Mouse (Mus musculus) hindbrain, embryonic 10.5 days (tissue): ENCODE data around the gene Prap1. TPM values are rescaled to one million over a fixed set of nuclear protein-coding genes. Genes with fewer than 3 reads are reported as not detected.
"Not testable (repeated sequence)": the region's sequence is repeated elsewhere in the genome, so short reads cannot be mapped to it uniquely, and the experiment has no call there.

ENCODE experiments used
- DNase-seq: peaks from one replicate; pipeline ENCODE4 v3.0.0-alpha.2; 2017; ENCODE audit warnings: low spot score
- H3K27ac ChIP-seq: fragments of 300-500 bp; sonication (generic); 2 replicates; pipeline ENCODE4 v1.5.1; 2016; ENCODE audit warnings: mild to moderate bottlenecking, moderate library complexity
- H3K27me3 ChIP-seq: fragments of 300-500 bp; sonication (generic); 2 replicates; pipeline ENCODE4 v1.6.1; 2016; ENCODE audit warnings: mild to moderate bottlenecking; ENCODE audit not compliant: poor library complexity, insufficient read depth, severe bottlenecking
- H3K36me3 ChIP-seq: fragments of 300-500 bp; sonication (generic); 2 replicates; pipeline ENCODE4 v1.6.1; 2016; ENCODE audit warnings: mild to moderate bottlenecking, moderate library complexity
- H3K4me1 ChIP-seq: fragments of 300-500 bp; sonication (generic); replicated peaks from 2 replicates; pipeline ENCODE4 v1.6.1; 2016; ENCODE audit warnings: mild to moderate bottlenecking
- H3K4me3 ChIP-seq: fragments of 300-500 bp; sonication (generic); 2 replicates; pipeline ENCODE4 v1.5.1; 2016; ENCODE audit warnings: mild to moderate bottlenecking, moderate library complexity
- H3K9me3 ChIP-seq: fragments of 300-500 bp; sonication (generic); 2 replicates; pipeline ENCODE4 v1.6.1; 2016; ENCODE audit warnings: mild to moderate bottlenecking, moderate library complexity
- WGBS: fragments of 180-500 bp; shearing (Covaris S2); methylation state at CpG from one replicate; pipeline ENCODE4 v1.1.7; 2016; 5-methylcytosine and 5-hydroxymethylcytosine counted together
- polyA plus RNA-seq: library from polyadenylated mRNA; unstranded; fragments of >200 nt; fragmentation: Nextera tagmentation; extraction: Ambion mirVana; gene quantifications from 2 replicates; pipeline ENCODE4 v1.2.1, GENCODE M21; 2016

Prap1 gene
- polyA plus RNA-seq, 1 experiment from 2014 or later: not detected

DNA sequence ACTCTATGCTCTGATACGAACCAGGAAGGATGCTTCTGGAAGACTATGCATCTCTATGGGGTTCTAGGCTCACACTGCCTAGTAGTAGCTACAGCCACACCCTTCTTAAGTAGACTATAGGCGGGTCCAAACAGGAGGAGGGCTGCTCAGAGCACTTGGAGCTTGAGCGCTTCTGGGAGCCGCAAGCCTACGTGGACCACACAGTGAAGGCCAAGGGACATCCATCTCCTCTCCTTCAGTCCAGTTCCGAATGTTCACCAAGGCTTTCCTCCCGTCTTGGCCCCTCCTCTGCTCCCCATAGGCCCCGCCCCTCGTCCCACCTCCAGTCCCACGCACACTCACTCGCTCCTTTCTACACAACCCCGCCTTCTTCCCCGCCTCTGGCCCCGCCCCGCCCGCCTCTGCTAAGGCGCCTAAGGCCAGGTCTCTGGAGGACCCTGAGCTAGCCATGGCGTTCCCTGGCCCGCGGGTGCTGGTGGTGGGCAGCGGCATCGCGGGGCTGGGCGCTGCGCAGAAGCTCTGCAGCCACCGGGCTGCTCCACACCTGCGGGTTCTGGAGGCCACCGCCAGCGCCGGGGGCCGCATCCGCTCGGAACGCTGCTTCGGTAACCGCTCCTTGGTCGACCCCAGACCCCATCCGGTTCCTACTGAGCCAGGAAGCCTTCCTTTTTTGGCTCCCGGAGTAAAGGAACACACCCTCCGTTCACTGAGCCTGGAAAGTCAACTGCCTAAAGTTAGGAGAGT lies 32.3 kb downstream of the Prap1 start:
- peaks cover 15% of the 10 kb centered on the region for H3K36me3 ChIP-seq
- H3K9me3 ChIP-seq: no peaks in the 10 kb centered on the region

GRCm38 (mm10) chr7:140126022-140126350 lies 32.8 kb downstream of the Prap1 start:
- Histone ChIP-seq H3K4me3 (peak overlapping the region; percentile 82), H3K27ac (peak overlapping the region; percentile 91), H3K36me3 (peaks cover 20% of the 10 kb centered on the region), H3K4me1 (peaks cover 22% of the 10 kb centered on the region), H3K9me3 (no peaks in the 10 kb centered on the region), H3K27me3 (no peaks in the 10 kb centered on the region)
- 8% methylated on average over 5 of the region's 5 CpGs for WGBS
- no peak for DNase-seq

More for the DNA sequence above, 32.3 kb downstream of the Prap1 start:
- WGBS: 1% methylated on average over 40 of the region's 40 CpGs
- Histone ChIP-seq H3K27ac (peak overlapping the region; percentile 91), H3K27me3 (no peaks in the 10 kb centered on the region), H3K4me3 (peak overlapping the region; percentile 82), H3K4me1 (peaks cover 22% of the 10 kb centered on the region)
- peak; percentile 95 for DNase-seq

- H3K9me3 ChIP-seq: no peaks in the 10 kb centered on the region
- DNase-seq: no peak
- H3K4me1 ChIP-seq: peaks cover 22% of the 10 kb centered on the region
- 83% methylated on average over 3 of the region's 3 CpGs for WGBS
- no peak overlapping the region for H3K27ac ChIP-seq
- no peak overlapping the region for H3K4me3 ChIP-seq
- no peaks in the 10 kb centered on the region for H3K27me3 ChIP-seq
- peaks cover 24% of the 10 kb centered on the region for H3K36me3 ChIP-seq
Observed at GRCm38 (mm10) chr7:140126934-140127333, 33.7 kb downstream of the Prap1 start.

GRCm38 (mm10) chr7:140127911-140128310 lies 34.7 kb downstream of the Prap1 start:
- no peak for DNase-seq
- Histone ChIP-seq H3K9me3 (no peaks in the 10 kb centered on the region), H3K27me3 (no peaks in the 10 kb centered on the region), H3K36me3 (peaks cover 24% of the 10 kb centered on the region), H3K4me3 (no peak overlapping the region), H3K4me1 (peaks cover 22% of the 10 kb centered on the region), H3K27ac (no peak overlapping the region)
- 90% methylated on average over 2 of the region's 2 CpGs for WGBS

GRCm38 (mm10) chr7:140132184-140132583 lies 39.0 kb downstream of the Prap1 start:
- not testable (repeated sequence) for H3K4me1 ChIP-seq, H3K9me3 ChIP-seq, DNase-seq, H3K27ac ChIP-seq, H3K27me3 ChIP-seq, H3K4me3 ChIP-seq
- H3K36me3 ChIP-seq: peaks cover 24% of the 10 kb centered on the region
- 96% methylated on average over 7 of the region's 7 CpGs for WGBS

DNA sequence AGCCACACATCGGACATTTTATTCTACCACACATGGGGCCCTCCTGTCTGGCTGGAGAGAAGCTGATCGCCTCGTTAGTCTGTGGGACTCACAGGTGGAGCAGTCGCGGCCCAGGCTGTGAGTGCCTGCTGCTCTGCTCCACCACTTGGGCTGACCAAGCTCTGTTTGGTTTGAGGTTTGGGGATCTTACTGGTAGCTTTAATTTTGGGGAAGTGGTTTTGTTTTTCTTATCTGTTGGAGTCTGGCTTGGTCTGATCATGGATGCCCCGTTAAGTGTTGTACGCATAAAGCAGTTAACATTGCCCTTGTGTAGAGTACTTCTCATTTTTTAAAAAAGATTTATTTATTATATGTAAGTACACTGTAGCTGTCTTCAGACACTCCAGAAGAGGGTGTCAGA lies 40.8 kb downstream of the Prap1 start:
- 94% methylated on average over 7 of the region's 7 CpGs for WGBS
- not testable (repeated sequence) for DNase-seq
- H3K4me1 ChIP-seq: peaks cover 16% of the 10 kb centered on the region

GRCm38 (mm10) chr7:140135106-140135770 lies 42.0 kb downstream of the Prap1 start:
- DNase-seq: no peak
- no peak overlapping the region for H3K27ac ChIP-seq
- H3K4me3 ChIP-seq: no peak overlapping the region
- H3K9me3 ChIP-seq: no peaks in the 10 kb centered on the region
- H3K36me3 ChIP-seq: peaks cover 11% of the 10 kb centered on the region
- H3K27me3 ChIP-seq: no peaks in the 10 kb centered on the region; the same call in 1 of the 2 replicates
- H3K4me1 ChIP-seq: peaks cover 16% of the 10 kb centered on the region
- 92% methylated on average over 5 of the region's 5 CpGs for WGBS

More for the DNA sequence above, 40.8 kb downstream of the Prap1 start:
- peaks cover 23% of the 10 kb centered on the region for H3K36me3 ChIP-seq
- H3K9me3 ChIP-seq, H3K4me3 ChIP-seq, H3K27me3 ChIP-seq, H3K27ac ChIP-seq: not testable (repeated sequence)

DNA sequence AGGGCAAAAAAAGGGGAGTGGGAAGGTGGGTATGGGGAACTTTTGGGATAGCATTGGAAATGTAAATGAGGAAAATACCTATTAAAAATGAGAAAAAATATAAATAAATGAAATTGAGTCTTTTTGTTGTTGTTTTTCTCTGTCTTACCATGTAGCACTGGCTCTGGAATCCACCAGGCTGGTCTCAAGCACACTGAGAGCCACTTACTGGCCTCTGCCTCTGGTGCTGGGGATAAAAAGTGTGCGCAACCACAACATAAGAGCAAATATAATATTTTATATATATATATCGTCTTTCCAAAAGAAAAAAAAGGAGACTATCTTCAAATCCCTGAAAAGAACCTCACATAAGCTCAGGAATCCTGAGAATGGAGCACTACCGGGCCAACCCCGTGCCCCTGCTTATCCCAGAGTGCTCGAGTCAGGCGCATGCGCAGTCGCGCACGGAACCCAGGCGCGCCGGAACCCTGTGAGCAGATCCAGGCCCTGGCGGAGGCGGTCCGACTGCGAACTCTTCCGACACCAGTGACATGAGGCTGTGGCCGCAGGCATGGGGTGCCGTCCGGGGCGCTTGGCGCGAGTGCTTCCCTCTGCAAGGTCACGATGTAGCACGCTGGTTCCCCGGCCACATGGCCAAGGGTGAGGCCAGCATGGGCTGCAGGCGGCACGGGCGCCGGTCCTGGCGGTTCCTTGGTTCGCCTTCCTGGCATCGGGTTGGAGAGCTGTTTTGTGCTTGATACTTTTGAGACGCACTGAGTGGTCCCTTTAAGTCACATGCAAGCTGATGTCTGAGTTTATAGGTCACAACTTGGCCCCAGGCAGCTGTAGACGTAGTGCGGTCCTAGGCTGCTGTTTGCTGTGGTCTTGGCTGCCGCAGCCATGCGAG lies 44.2 kb downstream of the Prap1 start, which contains the start of gene Mtg1:
TSS of gene Mtg1 (plus strand) at position 430 of the 886 bp plus-strand sequence.
- Histone ChIP-seq H3K27me3 (no peaks in the 10 kb centered on the region; the same call in 1 of the 2 replicates), H3K9me3 (no peaks in the 10 kb centered on the region), H3K4me3 (peak within 1 kb of the TSS; percentile 91), H3K27ac (peak within 1 kb of the TSS; percentile 95), H3K4me1 (peaks cover 16% of the 10 kb centered on the region), H3K36me3 (no peaks in the 10 kb centered on the region)
- peak; percentile 96 for DNase-seq
- 2% methylated on average over 39 of the region's 39 CpGs for WGBS

DNA sequence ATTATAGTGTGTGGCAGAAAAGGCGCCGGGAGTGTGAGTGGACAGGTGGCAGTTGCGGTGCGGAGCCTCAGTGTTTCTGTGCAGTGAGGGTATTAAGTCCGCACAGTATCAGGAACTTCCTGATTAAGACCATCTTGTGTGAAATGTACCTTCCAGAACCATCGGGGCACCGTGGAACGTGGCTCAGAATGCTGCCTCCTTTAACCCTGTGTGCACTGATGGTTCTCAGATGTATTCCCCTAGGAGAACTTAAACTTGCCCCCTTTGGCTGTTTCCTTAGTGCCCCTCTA lies 44.8 kb downstream of the Prap1 start:
- WGBS: 3% methylated on average over 8 of the region's 8 CpGs
- H3K27me3 ChIP-seq: no peaks in the 10 kb centered on the region; the same call in 1 of the 2 replicates
- no peaks in the 10 kb centered on the region for H3K36me3 ChIP-seq
- H3K4me3 ChIP-seq: peak overlapping the region; percentile 91
- H3K27ac ChIP-seq: peak overlapping the region; percentile 95
- DNase-seq: no peak
- H3K9me3 ChIP-seq: no peaks in the 10 kb centered on the region
- peaks cover 16% of the 10 kb centered on the region for H3K4me1 ChIP-seq

GRCm38 (mm10) chr7:140141350-140141749 lies 48.2 kb downstream of the Prap1 start:
- Histone ChIP-seq H3K27me3 (no peaks in the 10 kb centered on the region; the same call in 1 of the 2 replicates), H3K27ac (no peak overlapping the region), H3K4me1 (peaks cover 16% of the 10 kb centered on the region), H3K4me3 (no peak overlapping the region), H3K9me3 (no peaks in the 10 kb centered on the region), H3K36me3 (peaks cover 3% of the 10 kb centered on the region; the same call in 1 of the 2 replicates)
- 9% methylated on average over 14 of the region's 14 CpGs for WGBS
- peak; percentile 52 for DNase-seq

- H3K27ac ChIP-seq: no peak overlapping the region
- 80% methylated on average over 4 of the region's 4 CpGs for WGBS
- H3K9me3 ChIP-seq: no peaks in the 10 kb centered on the region
- H3K4me3 ChIP-seq: no peak overlapping the region
- peaks cover 11% of the 10 kb centered on the region; the same call in 1 of the 2 replicates for H3K36me3 ChIP-seq
- no peaks in the 10 kb centered on the region for H3K4me1 ChIP-seq
- no peaks in the 10 kb centered on the region; the same call in 1 of the 2 replicates for H3K27me3 ChIP-seq
- no peak for DNase-seq
Observed at GRCm38 (mm10) chr7:140144550-140144949, 51.4 kb downstream of the Prap1 start.
